Mouse (Mus musculus): ENCODE results near the gene Tet2. TPM values are rescaled to one million over a fixed set of nuclear protein-coding genes. Genes with fewer than 3 reads are reported as not detected.

Gene Tet2
- polyA plus RNA-seq, 1 experiment, result 1.8 TPM

- Histone ChIP-seq H3K4me1 (peaks cover 14% of the 10 kb centered on the region), H3K36me3 (replicated peaks; ENCODE audit: low read length) (peaks cover 78% of the 10 kb centered on the region), H3K9me3 (no peaks in the 10 kb centered on the region), H3K27me3 (replicated peaks) (no peaks in the 10 kb centered on the region), H3K4me3 (replicated peaks) (no peak overlapping the region)
- TF ChIP-seq FLI1 (IDR thresholded peaks at IDR 0.05; ENCODE audit: low read length) (no peak), GATA1 (IDR thresholded peaks at IDR 0.05; ENCODE audit: borderline replicate concordance, low read length) (no peak)
Measured at GRCm38 (mm10) chr3:133509796-133510195, 35.1 kb downstream of the Tet2 start.

- Histone ChIP-seq H3K36me3 (replicated peaks; ENCODE audit: low read length) (peaks cover 74% of the 10 kb centered on the region), H3K4me1 (peaks cover 14% of the 10 kb centered on the region), H3K27me3 (replicated peaks) (no peaks in the 10 kb centered on the region), H3K4me3 (replicated peaks) (no peak overlapping the region), H3K9me3 (no peaks in the 10 kb centered on the region)
- no peak for TF ChIP-seq FLI1 (IDR thresholded peaks at IDR 0.05; ENCODE audit: low read length)
- no peak for TF ChIP-seq GATA1 (IDR thresholded peaks at IDR 0.05; ENCODE audit: borderline replicate concordance, low read length)
Measured at GRCm38 (mm10) chr3:133508881-133509280, 36.1 kb downstream of the Tet2 start.

- Histone ChIP-seq H3K4me3 (replicated peaks) (no peak overlapping the region), H3K27me3 (replicated peaks) (no peaks in the 10 kb centered on the region), H3K9me3 (no peaks in the 10 kb centered on the region), H3K4me1 (peaks cover 14% of the 10 kb centered on the region), H3K36me3 (replicated peaks; ENCODE audit: low read length) (peaks cover 57% of the 10 kb centered on the region)
- TF ChIP-seq GATA1 (IDR thresholded peaks at IDR 0.05; ENCODE audit: borderline replicate concordance, low read length), result no peak
- TF ChIP-seq FLI1 (IDR thresholded peaks at IDR 0.05; ENCODE audit: low read length), result no peak
Measured at GRCm38 (mm10) chr3:133506289-133506954, 38.5 kb downstream of the Tet2 start.

DNA sequence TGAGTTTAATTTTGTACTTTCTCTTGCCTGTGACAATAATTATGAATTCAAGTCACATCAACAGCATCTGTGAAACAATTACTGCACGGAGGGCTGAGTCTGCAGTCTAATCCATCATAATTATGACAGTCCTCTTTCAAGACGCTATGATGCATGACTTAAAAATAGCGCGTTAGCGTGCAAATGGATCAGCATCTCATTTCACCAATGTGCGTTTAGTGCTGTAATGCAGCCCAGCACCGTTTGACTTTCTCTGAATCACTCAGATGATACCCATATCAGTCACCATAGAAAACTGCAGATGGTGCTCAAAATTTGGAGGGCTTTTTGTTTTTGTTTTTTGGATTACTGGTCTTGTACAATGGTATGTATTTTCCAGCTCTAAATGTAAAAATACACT is 48.0 kb downstream of the Tet2 start:
- Histone ChIP-seq H3K4me1 (peaks cover 3% of the 10 kb centered on the region; the same call in 1 of the 2 replicates), H3K27me3 (replicated peaks) (no peaks in the 10 kb centered on the region), H3K9me3 (peaks cover 3% of the 10 kb centered on the region; the same call in 1 of the 2 replicates), H3K36me3 (replicated peaks; ENCODE audit: low read length) (peaks cover 26% of the 10 kb centered on the region), H3K4me3 (replicated peaks) (no peak overlapping the region)
- TF ChIP-seq GATA1 (IDR thresholded peaks at IDR 0.05; ENCODE audit: borderline replicate concordance, low read length), result no peak
- TF ChIP-seq FLI1 (IDR thresholded peaks at IDR 0.05; ENCODE audit: low read length), result no peak

DNA sequence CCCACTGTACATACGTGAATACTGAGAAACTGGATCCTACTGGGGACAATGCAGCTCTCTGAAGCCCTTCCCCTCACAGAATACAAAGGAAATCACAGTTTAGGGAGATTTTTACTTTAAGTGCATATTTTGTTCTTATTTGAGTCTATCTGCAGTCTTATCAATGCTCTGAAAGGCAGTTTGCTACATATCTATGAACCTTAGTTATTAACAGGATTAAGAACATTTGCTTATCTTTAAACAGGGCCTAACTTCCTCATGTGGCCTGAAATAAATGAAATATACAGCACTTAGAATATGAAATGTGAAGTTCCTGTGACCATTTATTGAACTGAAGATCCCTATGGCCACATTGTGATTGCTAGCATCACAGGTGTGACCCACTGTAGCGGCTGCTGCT is 53.6 kb downstream of the Tet2 start:
- no peaks in the 10 kb centered on the region for H3K27me3 ChIP-seq (replicated peaks)
- H3K4me3 ChIP-seq (replicated peaks), result no peak overlapping the region
- peaks cover 44% of the 10 kb centered on the region for H3K36me3 ChIP-seq (replicated peaks; ENCODE audit: low read length)
- H3K4me1 ChIP-seq, result no peaks in the 10 kb centered on the region
- H3K9me3 ChIP-seq, result peaks cover 3% of the 10 kb centered on the region; the same call in 1 of the 2 replicates
- TF ChIP-seq GATA1 (IDR thresholded peaks at IDR 0.05; ENCODE audit: borderline replicate concordance, low read length) (no peak), FLI1 (IDR thresholded peaks at IDR 0.05; ENCODE audit: low read length) (no peak)

GRCm38 (mm10) chr3:133488022-133488725 is 56.8 kb downstream of the Tet2 start:
- Histone ChIP-seq H3K9me3 (no peaks in the 10 kb centered on the region), H3K36me3 (replicated peaks; ENCODE audit: low read length) (peaks cover 66% of the 10 kb centered on the region), H3K27me3 (replicated peaks) (no peaks in the 10 kb centered on the region), H3K4me3 (replicated peaks) (no peak overlapping the region), H3K4me1 (no peaks in the 10 kb centered on the region)
- TF ChIP-seq GATA1 (IDR thresholded peaks at IDR 0.05; ENCODE audit: borderline replicate concordance, low read length) (no peak), FLI1 (IDR thresholded peaks at IDR 0.05; ENCODE audit: low read length) (no peak)

DNA sequence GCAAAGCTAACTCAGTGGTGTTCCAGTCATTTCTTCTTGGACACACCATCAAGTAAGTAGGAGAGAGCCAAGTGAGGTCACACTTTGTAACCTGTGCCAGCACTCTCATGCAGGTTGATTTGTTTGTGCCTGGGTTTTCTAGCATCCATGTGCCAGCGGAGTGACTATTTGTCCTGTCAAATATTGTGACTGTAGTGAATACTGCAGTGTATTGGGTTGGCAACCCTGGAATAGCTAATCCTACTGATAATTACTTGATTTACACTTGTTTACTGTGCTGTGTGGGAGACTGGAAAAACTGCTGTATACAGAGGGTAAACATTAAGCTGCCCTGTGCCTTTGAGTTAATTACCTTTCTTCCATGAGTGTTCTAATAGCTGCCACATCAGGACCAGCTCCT is 62.1 kb downstream of the Tet2 start:
- TF ChIP-seq FLI1 (IDR thresholded peaks at IDR 0.05; ENCODE audit: low read length) (no peak), GATA1 (IDR thresholded peaks at IDR 0.05; ENCODE audit: borderline replicate concordance, low read length) (no peak)
- H3K36me3 ChIP-seq (replicated peaks; ENCODE audit: low read length), result peaks cover 85% of the 10 kb centered on the region
- no peaks in the 10 kb centered on the region for H3K9me3 ChIP-seq
- H3K27me3 ChIP-seq (replicated peaks), result no peaks in the 10 kb centered on the region
- no peaks in the 10 kb centered on the region for H3K4me1 ChIP-seq
- H3K4me3 ChIP-seq (replicated peaks), result no peak overlapping the region

DNA sequence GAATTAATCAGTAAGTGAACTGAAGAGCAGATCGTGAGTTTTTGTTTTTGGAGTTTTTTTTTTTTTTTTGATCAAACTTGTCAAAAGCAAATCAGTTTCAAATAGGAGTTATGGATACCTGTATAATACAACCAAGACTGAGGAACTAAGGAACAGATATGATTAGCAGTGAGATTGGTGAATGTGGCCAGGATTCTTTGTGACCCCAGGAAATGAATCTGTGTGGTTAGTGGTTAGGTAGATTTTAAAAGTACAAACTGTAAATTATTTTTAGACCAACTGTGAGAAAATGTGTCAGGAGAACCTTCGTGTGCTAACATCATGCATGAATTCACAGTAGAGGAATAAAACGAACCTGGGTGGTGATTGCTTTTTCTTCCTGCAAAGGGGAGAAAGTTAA is 66.0 kb downstream of the Tet2 start:
- H3K36me3 ChIP-seq (replicated peaks; ENCODE audit: low read length), result peaks cover 76% of the 10 kb centered on the region
- no peaks in the 10 kb centered on the region for H3K4me1 ChIP-seq
- no peak overlapping the region for H3K4me3 ChIP-seq (replicated peaks)
- no peak for TF ChIP-seq GATA1 (IDR thresholded peaks at IDR 0.05; ENCODE audit: borderline replicate concordance, low read length)
- no peak for TF ChIP-seq FLI1 (IDR thresholded peaks at IDR 0.05; ENCODE audit: low read length)
- no peaks in the 10 kb centered on the region for H3K27me3 ChIP-seq (replicated peaks)
- no peaks in the 10 kb centered on the region for H3K9me3 ChIP-seq

- Histone ChIP-seq H3K36me3 (replicated peaks; ENCODE audit: low read length) (peaks cover 83% of the 10 kb centered on the region), H3K4me3 (replicated peaks) (no peak overlapping the region), H3K4me1 (peaks cover 16% of the 10 kb centered on the region), H3K9me3 (no peaks in the 10 kb centered on the region), H3K27me3 (replicated peaks) (no peaks in the 10 kb centered on the region)
- no peak for TF ChIP-seq GATA1 (IDR thresholded peaks at IDR 0.05; ENCODE audit: borderline replicate concordance, low read length)
Measured at GRCm38 (mm10) chr3:133473781-133474180, 71.2 kb downstream of the Tet2 start.

- H3K4me3 ChIP-seq (replicated peaks), result peak overlapping the region; percentile 57
- H3K36me3 ChIP-seq (replicated peaks; ENCODE audit: low read length), result peaks cover 88% of the 10 kb centered on the region
- H3K4me1 ChIP-seq, result peaks cover 22% of the 10 kb centered on the region
- TF ChIP-seq GATA1 (IDR thresholded peaks at IDR 0.05; ENCODE audit: borderline replicate concordance, low read length) (no peak), FLI1 (IDR thresholded peaks at IDR 0.05; ENCODE audit: low read length) (no peak)
- no peaks in the 10 kb centered on the region for H3K9me3 ChIP-seq
- H3K27me3 ChIP-seq (replicated peaks), result no peaks in the 10 kb centered on the region
Measured at GRCm38 (mm10) chr3:133471101-133471500, 73.8 kb downstream of the Tet2 start.

All from megakaryocyte, embryonic 14.5 days (primary cell).